Mouse (Mus musculus) adrenal gland, postnatal 10 days (tissue): ENCODE results near the gene Ubxn11. TPM values are rescaled to one million over a fixed set of nuclear protein-coding genes. Genes with fewer than 3 reads are reported as not detected.

ENCODE experiments used
- DNase-seq: peaks from one replicate; pipeline ENCODE4 v3.0.0; 2021; ENCODE audit warnings: mixed read lengths
- total RNA-seq, 2 experiments: library from RNA; stranded (reverse); gene quantifications; 2 replicates each; pipeline ENCODE4 v1.2.3; 2021

Gene Ubxn11
- total RNA-seq, 2 experiments from 2014 or later, result 4.1 to 7.5 TPM

DNA sequence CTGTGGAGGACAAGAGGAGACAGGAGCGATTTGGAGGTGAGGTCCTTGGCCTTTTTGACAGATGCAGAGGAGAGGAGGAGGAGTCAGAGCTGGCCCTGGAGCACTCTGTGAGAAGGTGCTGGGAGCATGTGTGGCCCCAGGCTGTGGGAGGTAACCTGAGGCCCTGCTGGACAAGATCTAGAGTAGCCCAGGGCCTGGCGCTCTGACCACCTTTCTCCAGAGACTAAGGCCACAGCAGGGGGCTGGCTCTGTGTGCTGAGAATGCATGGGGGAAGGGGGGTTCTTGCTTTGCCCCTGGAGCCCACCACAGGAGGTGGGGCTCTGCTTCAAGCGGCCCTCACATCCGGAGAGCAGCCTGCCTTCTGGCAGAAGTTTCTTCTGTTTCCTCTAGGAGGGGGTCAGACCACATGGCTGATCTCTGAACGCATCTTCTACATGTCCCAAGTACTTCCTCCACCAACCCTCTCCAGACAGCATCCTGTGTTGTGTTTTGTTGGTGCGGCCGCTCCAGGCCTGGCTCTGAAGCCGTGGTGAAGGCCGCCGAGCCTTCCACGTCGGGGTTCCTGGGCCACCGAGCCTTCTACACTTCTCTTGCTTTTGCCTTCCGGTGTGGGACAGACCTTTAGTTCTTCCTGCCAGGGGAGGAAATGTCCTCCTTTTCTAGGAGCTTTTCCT, 15.9 kb downstream of the Ubxn11 start:
- no peak for DNase-seq

GRCm38 (mm10) chr4:134119042-134119441, 16.7 kb downstream of the Ubxn11 start:
- DNase-seq, result no peak

DNA sequence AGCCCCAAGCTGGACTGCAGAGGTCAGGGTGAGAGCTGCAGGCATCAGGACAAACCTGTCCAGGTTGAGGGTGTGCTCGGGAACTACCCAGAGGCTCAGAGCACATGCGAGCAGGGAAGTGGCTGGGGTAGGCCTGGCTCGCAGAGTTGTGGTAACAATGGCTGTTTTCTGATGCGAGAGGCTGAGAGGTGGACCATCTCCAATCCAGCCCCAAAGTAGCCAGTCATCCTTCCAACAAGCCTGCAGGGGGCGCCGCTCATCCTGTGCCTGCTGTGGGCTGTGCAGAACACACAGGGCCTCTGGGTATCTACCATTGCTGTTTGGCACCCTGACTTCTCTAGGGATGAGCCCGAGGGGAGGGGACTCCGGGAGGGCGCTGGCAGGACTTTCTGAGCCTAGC, 17.3 kb downstream of the Ubxn11 start:
- DNase-seq, result no peak

- no peak for DNase-seq
Observed at GRCm38 (mm10) chr4:134120192-134120805, 17.9 kb downstream of the Ubxn11 start.

GRCm38 (mm10) chr4:134120916-134121315, 18.5 kb downstream of the Ubxn11 start:
- DNase-seq, result no peak

DNA sequence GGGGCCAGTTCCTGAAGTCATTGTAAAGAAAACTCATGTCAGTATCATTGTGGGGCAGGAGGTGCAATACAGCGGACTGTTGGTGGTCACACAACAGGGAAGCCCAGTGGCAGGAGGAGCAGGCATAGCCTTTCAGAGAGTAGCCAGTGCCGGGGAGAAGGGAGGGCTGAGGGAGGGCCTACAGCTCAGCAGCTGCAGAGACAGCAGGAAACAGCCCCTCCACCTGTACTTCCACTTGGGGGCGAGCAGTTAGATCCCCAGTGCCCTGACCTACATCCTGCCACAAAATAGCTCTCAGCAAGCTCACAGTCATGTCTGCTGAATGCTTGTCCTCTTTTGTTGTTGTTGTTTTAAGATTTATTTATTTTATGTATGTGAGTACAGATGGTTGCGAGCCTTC, 19.2 kb downstream of the Ubxn11 start:
- DNase-seq, result no peak

GRCm38 (mm10) chr4:134122281-134122680, 19.9 kb downstream of the Ubxn11 start:
- no peak for DNase-seq

DNA sequence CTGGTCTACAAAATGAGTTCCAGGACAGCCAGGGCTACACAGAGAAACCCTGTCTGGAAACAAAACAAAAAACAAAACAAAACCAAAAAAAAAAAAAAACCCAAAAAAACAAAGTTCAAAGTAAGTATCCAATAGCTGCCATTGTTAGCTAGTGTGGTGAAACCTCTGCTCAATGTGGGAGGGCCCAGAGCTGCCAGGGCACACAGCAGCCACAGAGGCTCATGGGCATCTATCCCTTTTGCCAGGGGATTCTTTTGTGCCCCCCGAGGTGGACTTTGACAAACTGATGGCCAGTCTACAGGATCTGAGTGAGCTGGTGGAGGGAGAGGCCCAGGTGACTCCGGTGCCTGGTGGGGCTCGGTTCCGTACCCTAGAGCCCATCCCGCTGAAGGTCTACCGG, 20.8 kb downstream of the Ubxn11 start:
- DNase-seq, result no peak

DNA sequence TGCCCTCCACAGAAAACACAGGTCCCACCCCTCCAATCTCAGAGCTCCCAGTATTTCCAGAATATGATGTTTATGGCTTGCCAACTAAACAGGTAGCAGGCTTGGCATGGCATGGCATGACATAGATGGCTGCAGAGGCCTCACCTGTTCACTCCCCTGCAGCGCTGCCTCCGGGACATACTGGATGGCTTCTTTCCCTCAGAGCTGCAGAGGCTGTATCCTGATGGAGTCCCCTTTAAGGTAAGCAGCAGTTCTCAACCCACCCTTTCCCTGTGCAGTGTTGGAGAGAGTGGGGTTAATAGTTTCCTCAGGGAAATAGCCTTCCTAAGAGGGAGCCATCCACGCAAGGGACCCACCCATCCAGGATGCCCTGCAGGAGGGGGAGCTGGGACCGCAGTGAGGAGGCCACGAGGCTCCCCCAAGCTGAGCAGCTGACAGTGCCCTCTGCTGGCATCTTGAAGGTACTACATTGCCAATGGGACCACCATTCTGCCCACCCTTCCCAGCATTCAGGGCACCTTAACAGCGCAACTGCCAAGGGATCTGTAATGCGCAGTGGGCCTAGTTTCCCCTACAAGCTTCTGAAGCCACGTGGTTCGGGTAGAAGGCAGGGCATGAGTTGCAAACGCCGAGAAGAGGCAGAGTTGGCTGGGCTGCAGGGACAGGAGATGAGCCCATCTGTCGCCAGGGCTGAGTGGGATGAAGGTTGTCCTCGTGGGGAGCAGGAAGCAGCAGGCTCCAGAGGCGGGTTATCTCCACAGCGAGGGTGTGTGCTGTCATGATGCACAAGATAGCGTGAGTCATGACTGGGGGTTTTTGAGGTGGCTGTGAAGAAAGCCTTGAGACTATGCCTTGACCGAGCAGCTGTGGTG, 21.5 kb downstream of the Ubxn11 start:
- DNase-seq, result peak; percentile 75

DNA sequence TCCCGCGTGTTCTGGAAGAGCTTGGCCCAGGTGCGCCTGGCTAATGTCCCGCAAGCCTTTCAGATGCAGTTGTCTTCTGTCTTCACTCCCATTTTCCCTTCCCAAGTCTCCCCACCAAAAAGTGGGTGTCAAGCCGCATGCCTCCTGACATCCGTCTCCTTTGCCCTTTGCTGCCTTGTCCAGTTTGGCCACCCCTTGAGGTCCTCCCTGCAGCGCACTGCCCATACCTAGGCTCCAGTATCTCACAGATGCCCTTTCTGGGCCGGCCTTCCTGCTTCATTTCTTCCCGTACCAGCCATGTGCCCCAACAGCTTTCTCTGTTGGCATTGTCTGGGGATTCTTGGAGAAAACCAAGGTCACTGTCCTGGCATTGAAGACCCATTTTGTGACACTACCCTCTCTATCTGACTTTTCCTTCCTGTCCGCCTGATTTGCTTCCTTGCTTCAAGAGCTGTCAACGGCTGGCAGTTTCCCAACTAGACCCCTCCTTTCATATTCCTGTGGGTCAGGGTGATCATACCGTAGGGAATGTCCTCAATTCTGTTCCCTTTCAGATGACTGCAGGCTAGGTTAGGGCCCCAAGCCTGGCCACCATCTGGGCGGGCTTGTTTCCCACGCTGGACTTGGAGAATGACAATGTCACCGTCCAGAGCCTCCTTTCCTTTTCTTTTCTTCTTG, 23.2 kb downstream of the Ubxn11 start:
- DNase-seq, result no peak

DNA sequence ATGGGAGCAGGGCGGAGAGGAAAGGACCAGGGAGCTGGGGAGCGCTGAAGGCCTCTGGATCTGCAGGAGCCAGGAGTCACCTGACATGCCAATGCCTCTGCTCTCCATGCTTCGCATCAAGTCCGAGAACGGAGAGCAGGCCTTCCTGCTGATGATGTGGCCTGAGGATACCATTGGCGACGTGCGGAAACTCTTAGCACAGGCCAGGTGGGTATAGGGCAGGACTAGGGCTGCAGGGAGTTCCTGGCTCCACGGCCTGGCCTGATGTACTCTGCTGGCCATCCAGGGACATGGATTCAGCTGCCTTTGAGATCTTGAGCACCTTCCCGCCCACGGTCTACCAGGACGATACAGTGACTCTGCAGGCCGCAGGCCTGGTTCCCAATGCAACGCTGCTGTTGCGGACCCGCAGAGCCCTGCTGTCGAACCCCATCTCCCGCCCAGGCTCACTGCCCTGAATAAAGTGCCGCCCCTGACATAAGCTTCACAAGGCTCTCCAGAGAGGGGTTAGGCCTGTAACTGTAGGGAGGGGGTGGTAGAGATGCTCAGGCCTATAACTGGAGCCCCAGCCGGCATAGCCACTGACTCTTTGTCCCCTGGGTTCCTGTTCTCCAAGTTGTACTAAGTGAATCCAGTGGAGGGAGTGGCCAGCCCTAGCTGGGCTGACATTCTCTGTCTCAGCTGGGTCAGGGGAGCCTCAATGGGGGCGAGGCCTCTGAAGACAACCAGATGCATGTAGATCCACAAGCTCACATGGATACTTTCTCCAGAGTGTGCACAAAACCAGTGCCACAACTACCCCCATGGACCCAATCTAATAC, 24.1 kb downstream of the Ubxn11 start:
- no peak for DNase-seq

GRCm38 (mm10) chr4:134127121-134127455, 24.7 kb downstream of the Ubxn11 start:
- DNase-seq, result no peak

- DNase-seq, result no peak
Observed at GRCm38 (mm10) chr4:134127793-134128192, 25.4 kb downstream of the Ubxn11 start.

DNA sequence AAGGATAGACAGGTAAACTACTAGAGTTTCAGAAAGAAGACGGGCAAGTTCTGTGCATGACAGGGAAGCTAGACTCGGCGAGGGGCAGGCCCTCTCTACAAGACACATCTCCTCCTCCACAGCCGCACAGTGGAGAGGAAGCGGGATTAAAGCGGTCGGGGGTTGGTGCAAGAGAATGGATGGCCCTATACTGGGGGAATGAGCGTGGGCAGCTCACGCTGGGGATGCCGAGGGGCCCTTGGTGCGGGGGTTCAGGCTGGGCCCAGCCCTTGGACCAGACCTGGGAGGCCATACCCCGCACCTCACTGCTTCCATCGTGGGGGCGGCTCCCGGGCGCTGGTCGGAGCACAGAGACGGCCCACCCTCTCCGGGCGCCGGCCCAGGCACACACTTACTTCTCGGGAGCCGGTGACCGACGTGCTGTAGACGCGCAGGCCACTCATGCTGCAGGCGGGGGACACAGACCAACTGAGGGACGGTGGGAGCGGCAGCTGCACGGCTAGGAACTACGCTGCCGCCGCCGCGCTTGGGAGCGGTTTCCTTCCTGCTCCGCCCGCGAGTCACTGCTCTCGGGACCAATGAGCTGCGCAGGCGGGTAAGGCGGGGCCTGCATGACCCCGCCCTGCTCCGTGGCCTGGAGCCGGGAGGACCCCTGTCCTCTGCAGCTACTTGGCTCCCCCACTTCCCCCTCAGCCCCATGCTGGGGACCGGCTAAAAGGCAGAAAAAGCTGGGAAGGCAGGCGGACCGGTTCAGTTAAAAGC, 26.0 kb downstream of the Ubxn11 start, which contains the start of gene Sh3bgrl3:
Gene Sh3bgrl3, minus strand, starts transcription at position 569 of the 762 bp plus-strand sequence.
- DNase-seq, result peak; percentile 93

GRCm38 (mm10) chr4:134128983-134129362, 26.6 kb downstream of the Ubxn11 start:
- no peak for DNase-seq

- no peak for DNase-seq
Observed at GRCm38 (mm10) chr4:134129482-134129881, 27.1 kb downstream of the Ubxn11 start.

DNA sequence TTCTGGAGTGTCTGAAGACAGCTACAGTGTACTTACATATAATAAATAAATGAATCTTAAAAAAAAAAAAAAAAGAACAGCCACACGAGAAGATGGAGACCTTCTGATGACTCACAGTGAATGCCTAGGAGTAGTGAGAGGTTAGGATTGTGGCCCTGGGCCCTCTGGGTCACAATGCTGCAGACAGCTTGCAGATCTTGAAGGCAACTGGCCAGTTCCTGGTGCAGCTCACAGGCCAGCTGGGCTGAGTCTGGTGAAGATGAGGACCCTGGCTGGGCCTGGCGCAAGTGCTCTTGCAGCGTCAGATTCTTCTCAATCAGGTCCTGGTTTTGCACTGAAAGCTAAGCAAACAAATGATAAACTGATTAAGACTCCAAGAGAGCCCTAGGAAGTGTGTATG, 29.7 kb downstream of the Ubxn11 start:
- DNase-seq, result no peak

GRCm38 (mm10) chr4:134132519-134133095, 30.2 kb downstream of the Ubxn11 start:
- no peak for DNase-seq

GRCm38 (mm10) chr4:134136280-134136926, 34.0 kb downstream of the Ubxn11 start:
- DNase-seq, result no peak

GRCm38 (mm10) chr4:134138857-134139256, 36.5 kb downstream of the Ubxn11 start:
- no peak for DNase-seq
